Mouse (Mus musculus): ENCODE results near the gene Smim10l1.

DNA sequence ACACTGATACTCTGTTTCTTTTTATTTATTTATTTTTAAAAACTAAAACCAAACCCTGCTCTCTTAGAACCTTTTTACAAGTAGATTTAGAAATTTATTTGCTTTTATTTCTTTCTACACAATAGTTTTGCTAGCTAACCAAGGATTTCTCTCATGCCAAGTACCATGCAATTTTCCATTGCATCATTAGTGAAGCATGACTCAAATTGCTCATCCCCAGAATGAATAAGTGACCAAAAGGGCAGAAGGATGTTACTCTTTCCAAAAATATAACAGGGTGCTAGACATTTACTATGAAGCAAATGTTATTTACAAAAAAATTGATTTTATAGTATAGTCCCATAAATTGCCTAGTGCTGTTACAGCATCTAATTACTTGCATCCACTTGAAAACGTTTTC, 2.3 kb upstream of the Smim10l1 start:
- no peak for TF ChIP-seq POLR2A (IDR thresholded peaks at IDR 0.05; ENCODE audit: low read depth, low read length)
- TF ChIP-seq CTCF (IDR thresholded peaks at IDR 0.05; ENCODE audit: borderline replicate concordance, insufficient read depth, low read length): no peak

All from embryonic fibroblast, embryonic 13.5 days (primary cell).